Mouse (Mus musculus): ENCODE results near the gene Ufc1.

- TF ChIP-seq CTCF (IDR thresholded peaks at IDR 0.05; ENCODE audit: control insufficient read depth, insufficient read depth, insufficient replicate concordance, low read depth, low read length): no peak
- TF ChIP-seq POLR2A (IDR thresholded peaks at IDR 0.05; ENCODE audit: control insufficient read depth, low read depth, low read length): no peak
Measured at GRCm38 (mm10) chr1:171286517-171286916, 8.3 kb downstream of the Ufc1 start.
